ENCODE assay signal across 8 mouse cellular contexts in the genomic region with DNA sequence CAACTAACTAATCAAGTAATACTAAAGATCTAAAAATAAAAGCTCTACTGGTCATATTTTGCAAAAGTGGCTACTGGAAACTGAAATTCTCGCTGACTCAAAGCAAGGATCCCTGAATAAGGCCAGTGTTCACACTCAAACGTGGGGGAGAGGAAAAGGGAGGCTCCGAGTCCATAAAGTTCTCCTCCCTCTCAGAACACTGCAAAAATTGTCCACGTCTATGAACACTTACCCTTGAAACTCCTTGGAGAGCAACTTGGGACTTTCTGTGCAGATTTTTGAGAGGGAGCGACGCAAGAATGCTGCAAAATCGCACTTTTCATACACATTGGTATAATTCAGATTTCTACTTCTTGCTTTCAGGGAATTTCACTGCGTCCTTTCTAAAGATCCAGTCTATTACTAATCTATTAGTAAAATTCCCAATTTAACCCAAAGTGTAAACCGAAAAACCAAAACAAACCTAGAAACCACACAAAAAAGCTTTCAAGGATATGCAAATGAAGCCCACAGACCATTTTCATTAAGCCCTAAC. TPM values are rescaled to one million over a fixed set of nuclear protein-coding genes. Genes with fewer than 3 reads are reported as not detected.
DNase-seq lines count a peak whose midpoint lies in the region; ATAC-seq and TF ChIP-seq lines count a peak whose summit lies in the region.

No protein-coding gene starts in this region.

- H3K4me2 ChIP-seq in kidney, postnatal 0 days (ENCODE audit: low read length) = peak overlapping the region; percentile 84
- H3K4me2 ChIP-seq in hindbrain, embryonic 12.5 days (replicated peaks) = peak overlapping the region; percentile 87

- ATAC-seq in kidney, postnatal 0 days (replicated peaks; ENCODE audit: low FRiP score, low read depth) = no peak
- ATAC-seq in hindbrain, embryonic 12.5 days (ENCODE audit: low FRiP score) = no peak
- ATAC-seq in inflammation-experienced regulatory T-cells, adult 6 months = no peak

- no peak for TF ChIP-seq CTCF in kidney, postnatal 0 days (IDR thresholded peaks at IDR 0.05; ENCODE audit: low read depth)

- 0 out of 2 replicates have a peak, but pooled peaks cover 2% of the 10 kb centered on the region for H3K36me3 ChIP-seq in kidney, postnatal 0 days (ENCODE audit: insufficient read depth, low read length)
- H3K36me3 ChIP-seq in hindbrain, embryonic 12.5 days = peaks cover 6% of the 10 kb centered on the region; the same call in 1 of the 2 replicates

- peak overlapping the region; percentile 89 for H3K9ac ChIP-seq in kidney, postnatal 0 days (ENCODE audit: low read depth, low read length)
- H3K9ac ChIP-seq in hindbrain, embryonic 12.5 days = peak overlapping the region; percentile 87

- H3K4me3 ChIP-seq in kidney, postnatal 0 days (replicated peaks; ENCODE audit: low read depth, low read length) = peak overlapping the region; percentile 90
- peak overlapping the region; percentile 96 for H3K4me3 ChIP-seq in brown adipose tissue, adult 24 weeks (ENCODE audit: insufficient read depth, low read depth, low read length)
- H3K4me3 ChIP-seq in hindbrain, embryonic 12.5 days = peak overlapping the region; percentile 97

- no peaks in the 10 kb centered on the region for H3K27me3 ChIP-seq in kidney, postnatal 0 days (ENCODE audit: insufficient read depth, low read length)
- H3K27me3 ChIP-seq in hindbrain, embryonic 12.5 days = no peaks in the 10 kb centered on the region

- peak overlapping the region; percentile 98 for H3K27ac ChIP-seq in kidney, postnatal 0 days
- peak overlapping the region; percentile 96 for H3K27ac ChIP-seq in brown adipose tissue, adult 24 weeks (replicated peaks; ENCODE audit: low read depth, low read length)
- H3K27ac ChIP-seq in hindbrain, embryonic 12.5 days = peak overlapping the region; percentile 99; the same call in 1 of the 2 replicates

- H3K9me3 ChIP-seq in kidney, postnatal 0 days (replicated peaks; ENCODE audit: low read length) = no peaks in the 10 kb centered on the region
- no peaks in the 10 kb centered on the region for H3K9me3 ChIP-seq in hindbrain, embryonic 12.5 days (replicated peaks)

- 6% methylated on average over 9 of the region's 9 CpGs for WGBS in kidney, postnatal 0 days
- 14% methylated on average over 9 of the region's 9 CpGs for WGBS in hindbrain, embryonic 12.5 days

- no peaks in the 10 kb centered on the region for H3K4me1 ChIP-seq in kidney, postnatal 0 days (replicated peaks; ENCODE audit: insufficient read depth, low read length)
- 0 out of 2 replicates have a peak, but pooled peaks cover 2% of the 10 kb centered on the region for H3K4me1 ChIP-seq in brown adipose tissue, adult 24 weeks (ENCODE audit: control insufficient read depth, insufficient read depth, insufficient read length, low read length)
- H3K4me1 ChIP-seq in hindbrain, embryonic 12.5 days = peaks cover 15% of the 10 kb centered on the region

- peak; percentile 51 for DNase-seq in kidney, postnatal 0 days (ENCODE audit: low spot score)
- DNase-seq in kidney, adult 8-10 months = no peak
- peak; percentile 15 for DNase-seq in lung, postnatal 36 days
- DNase-seq in urinary bladder, postnatal 4 days (ENCODE audit: low spot score in 2 of 2) = no peak
- no peak for DNase-seq in ovary, adult 18-20 months (ENCODE audit: low spot score)

RNA-seq across cellular contexts. Expression of a gene that starts 1.2 kb away (rescaled TPM):
- 38.9 and 39.5 TPM in 2 replicates for polyA plus RNA-seq in kidney, postnatal 0 days (2015; fragmentation: Nextera tagmentation; extraction: Ambion mirVana)
- polyA plus RNA-seq in brown adipose tissue, adult 24 weeks (2012; ENCODE audit: insufficient read depth, insufficient read length, missing spikeins) = 12.4 and 16.7 TPM in 2 replicates
- 55.3 and 56.2 TPM in 2 replicates for polyA plus RNA-seq in hindbrain, embryonic 12.5 days (2016; fragmentation: Nextera tagmentation; extraction: Ambion mirVana)
- 10 to 100 TPM; 14.7 to 16.9 (median 16.3) TPM for polyA plus RNA-seq in inflammation-experienced regulatory T-cells, adult 6 months (2017; shearing (Covaris generic))

Comparison
In these comparisons a context has a peak if more than half of its experiments do, and no peak if none do; other contexts are left out.
1. DNase-seq: peak in kidney, postnatal 0 days (single experiment) and lung, postnatal 36 days (single experiment); none in kidney, adult 8-10 months (0 of 2), urinary bladder, postnatal 4 days (0 of 2) and ovary, adult 18-20 months (single experiment).
2. Peak in every context shown above with its lines, with median percentiles within 50 percentile points of each other: H3K27ac ChIP-seq and H3K4me3 ChIP-seq.